Mouse (Mus musculus) heart, adult 2 months (tissue): Measurements from ENCODE around the gene Gpr108. TPM values are rescaled to one million over a fixed set of nuclear protein-coding genes. Genes with fewer than 3 reads are reported as not detected.

Source experiments
- DNase-seq, 2 experiments: peaks; one replicate each; pipeline ENCODE4 v3.0.0; 2021
- H3K27ac ChIP-seq: fragments of 200-600 bp; 2 replicates; pipeline ENCODE4 v1.8.1; 2022
- H3K27me3 ChIP-seq: fragments of 200-500 bp; 2 replicates; pipeline ENCODE4 v1.6.1; 2012; ENCODE audit warnings: mild to moderate bottlenecking, low read length, inconsistent platforms, mixed read lengths; ENCODE audit not compliant: control insufficient read depth, insufficient read depth
- H3K36me3 ChIP-seq: fragments of 200-500 bp; 2 replicates; pipeline ENCODE4 v1.6.1; 2012; ENCODE audit warnings: low read length, inconsistent platforms; ENCODE audit not compliant: control insufficient read depth, insufficient read depth
- H3K4me1 ChIP-seq: fragments of 200-500 bp; 2 replicates; pipeline ENCODE4 v1.6.1; 2011; ENCODE audit warnings: low read length; ENCODE audit not compliant: control insufficient read depth, insufficient read depth
- H3K4me3 ChIP-seq: fragments of 200-600 bp; 2 replicates; pipeline ENCODE4 v1.8.1; 2022
- H3K79me2 ChIP-seq: fragments of 200-500 bp; replicated peaks from 2 replicates; pipeline ENCODE4 v1.6.1; 2012; ENCODE audit warnings: mild to moderate bottlenecking, inconsistent platforms, low read length, moderate library complexity, mixed read lengths; ENCODE audit not compliant: control insufficient read depth, insufficient read depth
- H3K9ac ChIP-seq: fragments of 200-500 bp; 2 replicates; pipeline ENCODE4 v1.6.1; 2012; ENCODE audit warnings: low read depth, mild to moderate bottlenecking, control low read depth, inconsistent platforms, low read length, mixed read lengths
- CTCF ChIP-seq: fragments of 200-600 bp; IDR thresholded peaks from 2 replicates; pipeline ENCODE4 v1.8.1; 2022; ENCODE audit warnings: antibody characterized with exemption, mild to moderate bottlenecking, moderate library complexity
- EP300 ChIP-seq: fragments of 200-500 bp; IDR thresholded peaks from 2 replicates; pipeline ENCODE4 v1.6.1; 2011; ENCODE audit warnings: low read depth, low read length, control low read depth; ENCODE audit not compliant: insufficient read depth
- POLR2A ChIP-seq: fragments of 200-500 bp; IDR thresholded peaks from 2 replicates; pipeline ENCODE4 v1.6.1; 2011; ENCODE audit warnings: mild to moderate bottlenecking, low read depth, low read length, control low read depth; ENCODE audit not compliant: insufficient read depth
- whole genome bisulfite sequencing: fragments of 180-500 bp; shearing (Covaris S2); methylation state at CpG from one replicate; pipeline ENCODE4 v1.1.7; 2018; 5-methylcytosine and 5-hydroxymethylcytosine counted together
- intact Hi-C: fragments of 180-260 bp; cut with DNase I; formaldehyde crosslinking; loops from one replicate; pipeline ENCODE4 v1.15.1; 2025
- long read RNA-seq: library from polyadenylated mRNA; stranded (forward); transcript quantifications from one replicate; pipeline ENCODE4 v2.0.0, GENCODE M21; 2021
- polyA plus RNA-seq: library from polyadenylated mRNA; depleted of rRNA; stranded (reverse); fragments of >200 nt; gene quantifications from 2 replicates; pipeline ENCODE4 v1.2.3, GENCODE M21; 2012; rRNA removed
- total RNA-seq, 2 experiments: library from RNA; stranded (reverse); gene quantifications; 2 replicates each; pipeline ENCODE4 v1.2.3; 2021

Gpr108 gene
- total RNA-seq, result 10 to 100 TPM; 27.8 to 32.7 TPM
- 37.9 and 48.3 TPM in 2 replicates for polyA plus RNA-seq
- long read RNA-seq, transcript Gpr108-201 (17 exons, 2,064 nt), result major isoform, 21 of 39 reads
- long read RNA-seq, transcript Gpr108-204 (17 exons, 2,405 nt), result minor isoform, 15 of 39 reads
- long read RNA-seq, partial matches to known transcripts, result 0 of 39 reads
- long read RNA-seq, other reads (novel, unspliced or antisense), result 3 of 39 reads

GRCm38 (mm10) chr17:57248201-57248699, at the start of gene Gpr108:
Gpr108 (minus strand) TSS chr17:57248446.
- Histone ChIP-seq H3K4me1 (peaks cover 4% of the 10 kb centered on the region), H3K27me3 (no peaks in the 10 kb centered on the region), H3K9ac (peak within 1 kb of the TSS; percentile 88), H3K36me3 (peaks cover 2% of the 10 kb centered on the region; the same call in 1 of the 2 replicates), H3K27ac (peak within 1 kb of the TSS; percentile 96), H3K4me3 (peak within 1 kb of the TSS; percentile 88), H3K79me2 (no peaks in the 10 kb centered on the region)
- DNase-seq, result peak; percentile 86 to 91
- intact Hi-C loops, result no loop called here
- WGBS, result 0% methylated on average over 12 of the region's 12 CpGs
- TF ChIP-seq CTCF (peak; percentile 89), EP300 (no peak)

- Histone ChIP-seq H3K4me1 (no peaks in the 10 kb centered on the region), H3K27me3 (no peaks in the 10 kb centered on the region), H3K36me3 (no peaks in the 10 kb centered on the region), H3K9ac (no peak overlapping the region), H3K4me3 (no peak overlapping the region), H3K79me2 (no peaks in the 10 kb centered on the region), H3K27ac (no peak overlapping the region)
- DNase-seq, result no peak
- no peak for TF ChIP-seq CTCF
- TF ChIP-seq POLR2A, result no peak
- no peak for TF ChIP-seq EP300
- intact Hi-C loops, result no loop called here
- WGBS, result 83% methylated on average over 12 of the region's 12 CpGs
Observed at GRCm38 (mm10) chr17:57297040-57297439, 48.8 kb upstream of the Gpr108 start.

- Histone ChIP-seq H3K36me3 (no peaks in the 10 kb centered on the region), H3K4me1 (no peaks in the 10 kb centered on the region), H3K27ac (no peak overlapping the region), H3K4me3 (no peak overlapping the region), H3K9ac (no peak overlapping the region), H3K79me2 (no peaks in the 10 kb centered on the region), H3K27me3 (no peaks in the 10 kb centered on the region)
- intact Hi-C loops, result no loop called here
- WGBS, result 88% methylated on average over 9 of the region's 9 CpGs
- TF ChIP-seq CTCF, result no peak
- DNase-seq, result no peak
Observed at GRCm38 (mm10) chr17:57295935-57296334, 47.7 kb upstream of the Gpr108 start.

- no peaks in the 10 kb centered on the region for H3K27me3 ChIP-seq
- no peak for TF ChIP-seq POLR2A
- no peak overlapping the region for H3K4me3 ChIP-seq
- no peak overlapping the region for H3K27ac ChIP-seq
- H3K4me1 ChIP-seq, result no peaks in the 10 kb centered on the region; the same call in 1 of the 2 replicates
- no peak for DNase-seq
- intact Hi-C loops, result no loop called here
- no peak overlapping the region for H3K9ac ChIP-seq
- H3K36me3 ChIP-seq, result no peaks in the 10 kb centered on the region
- 92% methylated on average over 9 of the region's 9 CpGs for WGBS
- no peaks in the 10 kb centered on the region for H3K79me2 ChIP-seq
Observed at GRCm38 (mm10) chr17:57292968-57293367, 44.7 kb upstream of the Gpr108 start.

- Histone ChIP-seq H3K79me2 (no peaks in the 10 kb centered on the region), H3K4me3 (no peak overlapping the region), H3K27ac (no peak overlapping the region), H3K9ac (no peak overlapping the region), H3K36me3 (no peaks in the 10 kb centered on the region), H3K4me1 (no peaks in the 10 kb centered on the region; the same call in 1 of the 2 replicates), H3K27me3 (no peaks in the 10 kb centered on the region)
- intact Hi-C loops, result no loop called here
- 79% methylated on average over 2 of the region's 2 CpGs for WGBS
- DNase-seq, result no peak
- no peak for TF ChIP-seq EP300
- no peak for TF ChIP-seq CTCF
- TF ChIP-seq POLR2A, result no peak
Observed at GRCm38 (mm10) chr17:57292302-57292701, 44.1 kb upstream of the Gpr108 start.

- WGBS, result 52% methylated on average over 7 of the region's 7 CpGs
- Histone ChIP-seq H3K9ac (no peak overlapping the region), H3K4me1 (peaks cover 2% of the 10 kb centered on the region), H3K27me3 (no peaks in the 10 kb centered on the region), H3K79me2 (no peaks in the 10 kb centered on the region), H3K27ac (no peak overlapping the region), H3K4me3 (no peak overlapping the region), H3K36me3 (no peaks in the 10 kb centered on the region)
- DNase-seq, result no peak
- intact Hi-C loops, result no loop called here
- TF ChIP-seq POLR2A (no peak), CTCF (no peak)
Observed at GRCm38 (mm10) chr17:57290671-57291055, 42.4 kb upstream of the Gpr108 start.
